Mouse (Mus musculus) MEL (cell line): ENCODE measurements around the gene Tiam1.

Source experiments
- BHLHE40 ChIP-seq: IDR thresholded peaks from 2 replicates; pipeline ENCODE4 v1.6.1; 2012; ENCODE audit warnings: low read depth, mild to moderate bottlenecking, inconsistent platforms, low read length, improper control_type of control experiment, borderline replicate concordance
- CTCF ChIP-seq, 3 experiments: IDR thresholded peaks in 2 of 3; conservative IDR thresholded peaks in 1 of 3; 2 replicates each; pipeline ENCODE4 v1.5.1; 2011 to 2012; ENCODE audit warnings: low read length in 3 of 3, low read depth in 2 of 3, mild to moderate bottlenecking in 2 of 3, improper control_type of control experiment in 1 of 3, inconsistent platforms in 1 of 3, mixed read lengths in 1 of 3, moderate library complexity in 1 of 3; ENCODE audit not compliant: control insufficient read depth in 1 of 3, insufficient read depth in 1 of 3, poor library complexity in 1 of 3, severe bottlenecking in 1 of 3
- EP300 ChIP-seq, 2 experiments: IDR thresholded peaks; 2 replicates each; pipeline ENCODE4 v1.6.1; 2011; ENCODE audit warnings: improper control_type of control experiment in 2 of 2, low read length in 2 of 2, low read depth in 1 of 2, mild to moderate bottlenecking in 1 of 2
- GATA1 ChIP-seq: IDR thresholded peaks from 2 replicates; pipeline ENCODE4 v1.6.1; 2011; ENCODE audit warnings: low read depth, low read length, improper control_type of control experiment
- MYB ChIP-seq: IDR thresholded peaks from 2 replicates; pipeline ENCODE4 v1.6.1; 2011; ENCODE audit warnings: mild to moderate bottlenecking, low read depth, low read length, improper control_type of control experiment
- POLR2A ChIP-seq, 2 experiments: IDR thresholded peaks; 2 replicates each; pipeline ENCODE4 v1.6.1; 2011 to 2012; ENCODE audit warnings: low read length in 2 of 2, mild to moderate bottlenecking in 2 of 2, control low read depth in 1 of 2, improper control_type of control experiment in 1 of 2, low read depth in 1 of 2, moderate library complexity in 1 of 2; ENCODE audit not compliant: control insufficient read depth in 1 of 2, insufficient read depth in 1 of 2, poor library complexity in 1 of 2
- POLR2AphosphoS5 ChIP-seq: IDR thresholded peaks from 2 replicates; pipeline ENCODE4 v1.6.1; 2012; ENCODE audit warnings: low read depth, borderline replicate concordance, mild to moderate bottlenecking, inconsistent platforms, low read length, moderate library complexity, mixed read lengths
- RAD21 ChIP-seq: IDR thresholded peaks from 2 replicates; pipeline ENCODE4 v1.6.1; 2011; ENCODE audit warnings: mild to moderate bottlenecking, low read depth, low read length, improper control_type of control experiment
- SMC3 ChIP-seq: IDR thresholded peaks from 2 replicates; pipeline ENCODE4 v1.6.1; 2011; ENCODE audit warnings: low read depth, low read length, improper control_type of control experiment
- USF1 ChIP-seq: IDR thresholded peaks from 2 replicates; pipeline ENCODE4 v1.6.1; 2014; ENCODE audit warnings: low read depth, mild to moderate bottlenecking, inconsistent platforms, low read length, improper control_type of control experiment, moderate library complexity
- ZC3H11A ChIP-seq: IDR thresholded peaks from 2 replicates; pipeline ENCODE4 v1.6.1; 2012; ENCODE audit warnings: low read depth, mild to moderate bottlenecking, inconsistent platforms, low read length, improper control_type of control experiment
- ZNF384 ChIP-seq: IDR thresholded peaks from 2 replicates; pipeline ENCODE4 v1.6.1; 2012; ENCODE audit warnings: low read depth, mild to moderate bottlenecking, inconsistent platforms, low read length, improper control_type of control experiment

DNA sequence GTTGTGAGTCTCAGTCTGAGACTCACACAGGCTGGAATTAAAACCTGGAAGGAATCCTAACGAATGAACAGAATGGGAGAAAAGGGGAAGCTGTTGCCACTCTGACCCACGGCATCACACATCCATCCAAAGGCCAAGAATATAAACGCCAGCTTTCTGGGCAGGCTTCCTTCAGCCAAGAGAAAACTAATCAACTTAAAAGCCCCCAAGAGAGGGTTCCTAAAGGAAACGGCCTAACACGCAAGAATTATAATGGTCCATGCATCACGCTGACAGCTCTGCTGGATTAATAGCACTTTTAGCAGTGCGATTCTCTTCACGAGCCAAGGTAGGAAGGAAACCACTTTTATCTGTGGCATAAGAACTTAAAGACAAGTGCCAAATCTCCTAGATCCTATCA, 242.9 kb downstream of the Tiam1 start:
- TF ChIP-seq EP300 (IDR thresholded peaks at IDR 0.05; ENCODE audit: low read depth in 1 of 2, low read length in 2 of 2): no peak
- no peak for TF ChIP-seq GATA1
- TF ChIP-seq ZNF384: no peak
- TF ChIP-seq CTCF (IDR thresholded peaks at IDR 0.05 in 2 of 3, conservative IDR thresholded peaks at IDR 0.05 in 1 of 3; ENCODE audit: control insufficient read depth in 1 of 3, insufficient read depth in 1 of 3, low read depth in 2 of 3, low read length in 3 of 3, poor library complexity in 1 of 3, severe bottlenecking in 1 of 3): no peak
- TF ChIP-seq RAD21: no peak
- no peak for TF ChIP-seq BHLHE40
- TF ChIP-seq POLR2AphosphoS5: no peak
- no peak for TF ChIP-seq ZC3H11A
- no peak for TF ChIP-seq SMC3
- TF ChIP-seq USF1: no peak
- no peak for TF ChIP-seq POLR2A (IDR thresholded peaks at IDR 0.05; ENCODE audit: control insufficient read depth in 1 of 2, insufficient read depth in 1 of 2, low read depth in 1 of 2, low read length in 2 of 2, poor library complexity in 1 of 2)
- no peak for TF ChIP-seq MYB
